Mouse (Mus musculus) embryonic facial prominence, embryonic 10.5 days (tissue): ENCODE results near the gene March1. TPM values are rescaled to one million over a fixed set of nuclear protein-coding genes. Genes with fewer than 3 reads are reported as not detected.

Source experiments
- DNase-seq: peaks from one replicate; pipeline ENCODE4 v3.0.0-alpha.2; 2017; ENCODE audit warnings: low spot score
- H3K27ac ChIP-seq: fragments of 300-500 bp; sonication (generic); replicated peaks from 2 replicates; pipeline ENCODE4 v1.5.1; 2016; ENCODE audit warnings: mild to moderate bottlenecking
- H3K27me3 ChIP-seq: fragments of 300-500 bp; sonication (generic); replicated peaks from 2 replicates; pipeline ENCODE4 v1.6.1; 2016; ENCODE audit warnings: low read depth, mild to moderate bottlenecking; ENCODE audit not compliant: poor library complexity, severe bottlenecking
- H3K36me3 ChIP-seq: fragments of 300-500 bp; sonication (generic); replicated peaks from 2 replicates; pipeline ENCODE4 v1.6.1; 2016; ENCODE audit warnings: mild to moderate bottlenecking, moderate library complexity
- H3K4me1 ChIP-seq: fragments of 300-500 bp; sonication (generic); 2 replicates; pipeline ENCODE4 v1.6.1; 2016
- H3K4me3 ChIP-seq: fragments of 300-500 bp; sonication (generic); 2 replicates; pipeline ENCODE4 v1.5.1; 2016; ENCODE audit warnings: mild to moderate bottlenecking, moderate library complexity
- H3K9me3 ChIP-seq: fragments of 300-500 bp; sonication (generic); 2 replicates; pipeline ENCODE4 v1.6.1; 2016; ENCODE audit warnings: mild to moderate bottlenecking
- WGBS: fragments of 180-500 bp; shearing (Covaris S2); methylation state at CpG from one replicate; pipeline ENCODE4 v1.1.7; 2016; 5-methylcytosine and 5-hydroxymethylcytosine counted together
- polyA plus RNA-seq: library from polyadenylated mRNA; unstranded; fragments of >200 nt; fragmentation: Nextera tagmentation; extraction: Ambion mirVana; gene quantifications from 2 replicates; pipeline ENCODE4 v1.2.1, GENCODE M21; 2016

Gene March1
- polyA plus RNA-seq, 1 experiment from 2014 or later: 0.51 TPM

DNA sequence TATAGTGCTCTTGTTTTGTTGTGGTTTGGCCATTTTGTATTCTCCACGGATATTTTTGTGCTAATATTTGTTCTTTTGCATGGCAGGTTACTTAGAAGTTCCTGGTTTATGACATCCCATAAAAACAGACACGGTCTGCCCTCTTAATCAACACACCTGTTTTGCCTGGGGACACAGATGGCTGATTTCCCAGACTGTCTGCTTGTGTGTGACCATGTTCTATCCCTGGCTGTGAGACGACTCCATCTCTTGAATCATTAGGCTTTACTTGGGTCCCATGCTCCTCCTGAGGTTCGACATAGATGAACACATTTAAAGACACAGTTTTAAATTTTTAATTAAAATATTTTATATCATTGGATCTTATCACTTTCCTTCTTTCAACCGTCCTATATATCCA lies 163.5 kb downstream of the March1 start:
- Histone ChIP-seq H3K4me3 (no peak overlapping the region), H3K9me3 (no peaks in the 10 kb centered on the region), H3K27ac (no peak overlapping the region), H3K4me1 (no peaks in the 10 kb centered on the region), H3K36me3 (no peaks in the 10 kb centered on the region), H3K27me3 (no peaks in the 10 kb centered on the region)
- no peak for DNase-seq
- WGBS: 77% methylated on average over 5 of the region's 5 CpGs

DNA sequence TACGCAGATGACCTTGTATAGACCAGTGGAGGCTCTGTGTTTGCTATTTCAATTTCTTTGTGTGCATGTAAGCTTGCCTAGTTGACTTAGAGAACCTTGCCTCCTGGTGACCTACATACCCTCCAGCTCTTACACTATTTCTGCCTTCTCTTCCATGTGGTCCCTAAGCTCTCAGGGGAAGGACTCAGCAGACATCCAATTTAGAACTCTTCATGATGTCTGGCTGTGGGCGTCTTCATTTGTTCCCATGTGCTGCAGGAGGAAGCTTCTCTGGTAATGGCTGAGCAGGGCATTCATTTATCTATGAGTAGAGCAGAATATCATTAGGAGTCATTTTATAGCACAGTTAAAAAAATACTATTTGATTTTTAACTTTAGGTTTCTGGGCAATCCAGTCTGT lies 195.3 kb downstream of the March1 start:
- H3K36me3 ChIP-seq: no peaks in the 10 kb centered on the region
- H3K27me3 ChIP-seq: no peaks in the 10 kb centered on the region
- no peaks in the 10 kb centered on the region for H3K4me1 ChIP-seq
- H3K9me3 ChIP-seq: no peaks in the 10 kb centered on the region
- no peak for DNase-seq
- WGBS: 83% methylated on average over 2 of the region's 2 CpGs
- H3K27ac ChIP-seq: no peak overlapping the region
- no peak overlapping the region for H3K4me3 ChIP-seq

DNA sequence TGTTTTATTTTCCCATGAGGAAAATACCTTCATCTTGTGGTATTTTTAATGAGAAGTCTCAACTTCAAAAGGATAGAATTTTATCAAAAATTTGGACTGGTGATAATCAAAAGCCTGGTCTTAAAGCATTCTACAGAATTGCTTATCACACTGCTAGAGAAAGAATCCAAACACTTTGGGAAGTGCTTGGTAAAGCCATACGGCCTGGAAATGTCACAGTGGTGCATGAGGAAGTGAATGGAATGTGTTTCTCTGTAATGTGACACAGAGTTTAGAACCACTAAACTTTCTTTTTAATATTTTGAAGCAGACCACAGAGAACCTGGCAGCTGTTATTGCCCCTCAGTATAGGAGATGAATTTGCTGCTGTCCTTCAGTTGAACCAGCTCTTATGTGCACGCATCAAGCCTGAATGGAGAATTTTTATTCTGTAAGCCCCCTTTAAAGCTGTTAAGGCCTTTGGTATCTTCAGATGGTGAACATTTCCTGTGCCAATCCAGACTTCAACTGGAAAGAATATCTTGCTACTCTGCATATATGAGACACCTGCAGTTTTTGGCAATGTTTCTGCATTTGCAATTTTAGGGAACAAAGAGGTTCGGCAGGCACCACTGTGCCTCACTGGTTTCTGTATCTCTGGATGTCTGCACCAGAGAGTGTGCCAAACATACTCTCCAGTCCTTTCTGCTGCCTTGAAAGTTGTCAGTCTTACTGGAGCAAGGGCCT lies 304.8 kb downstream of the March1 start:
- Histone ChIP-seq H3K36me3 (no peaks in the 10 kb centered on the region), H3K27ac (no peak overlapping the region), H3K27me3 (no peaks in the 10 kb centered on the region), H3K9me3 (0 out of 2 replicates have a peak, but pooled peaks cover 3% of the 10 kb centered on the region), H3K4me3 (no peak overlapping the region), H3K4me1 (no peaks in the 10 kb centered on the region)
- WGBS: 88% methylated on average over 3 of the region's 3 CpGs
- no peak for DNase-seq

DNA sequence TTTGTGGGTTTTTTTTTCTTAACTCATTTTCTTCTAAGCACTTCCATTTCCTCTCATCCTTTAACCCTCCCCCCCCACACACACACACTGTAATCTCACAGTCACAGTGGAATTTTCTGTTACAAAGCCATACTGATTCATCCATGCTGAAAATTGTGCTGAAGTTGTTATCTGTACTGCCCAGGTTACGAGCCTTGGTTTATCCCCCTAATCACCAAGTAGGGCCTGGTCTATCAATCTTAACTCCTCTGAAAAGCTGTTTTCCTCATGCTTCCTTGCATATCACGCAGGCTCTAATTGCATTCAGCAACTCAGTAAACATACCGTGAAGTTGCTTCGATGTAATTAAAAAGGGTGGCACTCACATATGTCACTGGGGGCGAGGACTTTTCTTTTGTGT lies 339.2 kb downstream of the March1 start:
- Histone ChIP-seq H3K36me3 (no peaks in the 10 kb centered on the region), H3K4me3 (no peak overlapping the region), H3K27me3 (no peaks in the 10 kb centered on the region), H3K27ac (no peak overlapping the region), H3K9me3 (no peaks in the 10 kb centered on the region), H3K4me1 (no peaks in the 10 kb centered on the region)
- no peak for DNase-seq
- 42% methylated on average over 5 of the region's 5 CpGs for WGBS

DNA sequence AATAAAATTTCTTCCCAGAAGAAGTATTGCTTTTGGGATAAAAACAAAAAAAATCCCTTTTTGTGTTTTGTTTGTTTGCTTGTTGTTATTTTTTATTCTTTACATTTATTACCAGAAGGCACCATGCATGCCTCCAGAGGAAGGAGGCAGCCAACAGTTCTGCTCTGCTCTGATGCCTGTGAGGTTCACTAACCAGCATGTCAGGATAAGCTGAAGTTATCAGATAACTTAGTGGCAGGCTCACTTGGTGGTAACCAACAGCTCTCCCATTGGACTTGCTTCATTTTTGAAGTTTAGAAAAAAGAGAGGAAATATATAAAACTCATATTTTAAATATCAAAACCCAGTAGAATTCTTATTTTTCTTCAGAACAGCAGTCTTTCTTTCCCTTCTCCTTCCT lies 339.8 kb downstream of the March1 start:
- Histone ChIP-seq H3K9me3 (no peaks in the 10 kb centered on the region), H3K27ac (no peak overlapping the region), H3K4me3 (no peak overlapping the region), H3K27me3 (no peaks in the 10 kb centered on the region), H3K4me1 (no peaks in the 10 kb centered on the region), H3K36me3 (no peaks in the 10 kb centered on the region)
- DNase-seq: no peak

DNA sequence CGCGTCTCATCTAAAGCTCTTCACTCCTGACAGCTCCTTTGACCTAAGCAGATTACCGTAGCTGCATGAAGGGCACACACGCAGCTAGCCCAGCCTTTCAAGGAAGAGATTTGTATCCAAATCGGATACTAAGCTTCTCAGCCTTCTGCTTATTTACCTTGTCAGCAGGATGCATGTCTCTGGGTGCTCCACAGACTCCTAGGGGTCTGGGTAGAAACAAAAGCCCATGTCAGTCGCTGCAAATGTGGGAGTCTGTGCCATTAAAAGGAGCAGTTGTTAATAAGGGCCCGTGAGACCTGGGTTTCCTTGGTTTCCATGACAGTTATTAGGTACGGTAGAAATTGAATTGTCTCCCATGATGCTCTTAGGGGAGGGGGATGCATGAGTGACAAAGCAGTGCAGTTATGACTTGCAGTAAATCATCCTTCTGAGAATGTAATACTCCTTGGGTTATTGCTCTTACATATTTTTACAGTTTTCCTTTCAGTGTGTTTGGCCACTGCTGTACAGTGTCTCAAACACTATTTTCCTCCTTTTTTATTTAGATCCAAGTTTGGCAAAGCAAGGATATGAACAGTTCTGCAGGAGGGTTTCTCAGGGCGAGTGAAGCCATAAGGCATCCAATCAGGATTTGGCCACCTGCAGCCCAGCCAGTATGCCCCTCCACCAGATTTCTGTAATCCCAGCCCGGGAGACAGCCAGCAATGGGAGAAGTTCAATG lies 349.0 kb downstream of the March1 start:
- Histone ChIP-seq H3K36me3 (no peaks in the 10 kb centered on the region), H3K4me1 (peaks cover 11% of the 10 kb centered on the region), H3K4me3 (peak overlapping the region; percentile 25; the same call in 1 of the 2 replicates), H3K9me3 (no peaks in the 10 kb centered on the region), H3K27ac (no peak overlapping the region), H3K27me3 (no peaks in the 10 kb centered on the region)
- DNase-seq: no peak
- WGBS: 5% methylated on average over 10 of the region's 10 CpGs

DNA sequence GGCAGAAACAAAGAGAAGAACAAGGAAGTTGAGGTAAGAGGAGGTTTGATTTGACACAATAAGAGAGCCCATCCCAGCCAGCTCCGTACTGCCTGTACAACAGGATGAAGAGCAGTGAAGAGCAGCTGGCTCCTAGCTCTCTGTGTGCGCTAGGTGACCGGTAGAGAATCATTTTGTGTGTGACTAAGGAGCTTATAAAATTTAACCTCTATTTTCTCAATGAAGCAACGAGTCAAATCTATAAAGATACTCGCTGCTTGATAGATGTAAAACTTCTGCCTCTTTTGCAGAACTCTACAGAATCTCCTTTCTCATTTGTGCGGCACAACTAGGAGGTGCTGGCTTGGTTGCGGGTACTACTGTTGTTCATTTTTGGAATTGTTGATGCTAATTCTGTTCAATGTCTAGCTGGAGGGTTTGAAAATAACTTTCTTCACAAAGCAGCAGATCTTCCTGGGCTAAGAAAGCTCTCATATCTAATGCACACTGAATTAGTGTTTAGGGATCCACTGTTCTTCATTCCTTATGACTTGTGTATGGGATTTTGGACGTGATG lies 349.6 kb downstream of the March1 start:
- no peak overlapping the region for H3K27ac ChIP-seq
- 64% methylated on average over 8 of the region's 8 CpGs for WGBS
- peaks cover 11% of the 10 kb centered on the region for H3K4me1 ChIP-seq
- H3K27me3 ChIP-seq: no peaks in the 10 kb centered on the region
- no peak for DNase-seq
- no peaks in the 10 kb centered on the region for H3K9me3 ChIP-seq
- H3K36me3 ChIP-seq: no peaks in the 10 kb centered on the region
- no peak overlapping the region for H3K4me3 ChIP-seq

DNA sequence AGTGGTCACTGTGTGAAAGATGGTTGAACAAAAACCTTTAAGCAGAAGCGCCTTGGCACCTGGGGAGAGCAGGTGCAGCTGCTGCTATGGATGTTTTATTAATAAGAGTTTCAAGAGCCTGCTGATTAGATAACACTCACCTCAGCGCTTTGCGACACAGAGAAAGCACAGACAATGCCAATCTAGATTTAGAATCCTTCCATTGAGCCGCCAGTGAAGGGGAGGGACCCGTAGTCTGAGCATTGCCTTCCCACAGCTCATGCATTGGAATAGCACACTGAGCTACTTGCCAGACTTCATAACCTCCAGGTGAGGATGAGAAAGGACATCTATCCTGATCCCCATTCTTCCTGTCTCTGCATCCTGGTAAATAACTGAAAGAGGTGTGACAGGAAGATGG lies 359.2 kb downstream of the March1 start:
- DNase-seq: no peak
- 79% methylated on average over 5 of the region's 5 CpGs for WGBS

DNA sequence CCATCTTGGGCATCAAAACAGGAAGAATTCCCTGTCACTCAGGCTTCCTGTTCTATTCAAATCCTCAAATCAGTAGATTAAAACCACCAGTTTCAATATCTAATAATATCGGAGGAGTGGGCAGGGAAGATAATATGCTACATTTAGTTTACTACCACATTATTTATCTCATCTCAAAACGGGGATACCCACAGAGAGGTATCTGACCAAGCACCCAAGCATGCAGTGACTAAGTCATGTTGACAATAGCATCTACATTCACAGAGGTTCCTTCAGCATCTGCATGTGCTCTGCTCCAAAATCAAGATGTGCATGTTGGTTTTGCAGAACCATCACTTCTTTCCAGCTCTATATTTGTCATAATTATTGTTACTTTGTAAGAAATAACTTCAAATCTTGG lies 364.3 kb downstream of the March1 start:
- 79% methylated on average over 2 of the region's 2 CpGs for WGBS
- Histone ChIP-seq H3K36me3 (no peaks in the 10 kb centered on the region), H3K4me1 (no peaks in the 10 kb centered on the region), H3K27me3 (no peaks in the 10 kb centered on the region), H3K27ac (no peak overlapping the region), H3K4me3 (no peak overlapping the region), H3K9me3 (no peaks in the 10 kb centered on the region)
- no peak for DNase-seq

More for the DNA sequence above, 359.2 kb downstream of the March1 start:
- Histone ChIP-seq H3K9me3 (no peaks in the 10 kb centered on the region), H3K27ac (no peak overlapping the region), H3K4me3 (no peak overlapping the region), H3K27me3 (no peaks in the 10 kb centered on the region), H3K36me3 (no peaks in the 10 kb centered on the region), H3K4me1 (no peaks in the 10 kb centered on the region)

DNA sequence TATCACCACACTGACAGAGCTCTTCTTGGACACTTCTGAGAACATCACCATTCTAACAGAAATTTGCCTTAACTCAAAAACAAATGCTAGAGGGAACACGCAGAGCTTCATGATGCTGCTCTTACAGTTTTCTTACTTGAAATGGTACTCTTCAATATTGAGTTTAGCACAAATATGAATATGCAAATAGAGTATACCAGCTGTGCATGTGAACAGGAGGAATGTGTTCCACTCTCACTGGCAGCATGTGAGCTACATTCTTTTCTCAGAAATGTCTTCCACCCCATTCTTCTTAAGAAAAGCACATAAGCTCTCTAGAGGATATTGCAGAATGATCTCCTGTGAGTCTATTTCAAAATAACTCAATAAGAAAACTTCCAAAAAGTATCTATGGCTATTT lies 370.0 kb downstream of the March1 start:
- 91% methylated on average over 1 of the region's 1 CpGs for WGBS
- H3K36me3 ChIP-seq: no peaks in the 10 kb centered on the region
- H3K9me3 ChIP-seq: no peaks in the 10 kb centered on the region
- no peak for DNase-seq
- no peak overlapping the region for H3K4me3 ChIP-seq
- H3K27me3 ChIP-seq: no peaks in the 10 kb centered on the region
- H3K27ac ChIP-seq: no peak overlapping the region
- no peaks in the 10 kb centered on the region for H3K4me1 ChIP-seq

DNA sequence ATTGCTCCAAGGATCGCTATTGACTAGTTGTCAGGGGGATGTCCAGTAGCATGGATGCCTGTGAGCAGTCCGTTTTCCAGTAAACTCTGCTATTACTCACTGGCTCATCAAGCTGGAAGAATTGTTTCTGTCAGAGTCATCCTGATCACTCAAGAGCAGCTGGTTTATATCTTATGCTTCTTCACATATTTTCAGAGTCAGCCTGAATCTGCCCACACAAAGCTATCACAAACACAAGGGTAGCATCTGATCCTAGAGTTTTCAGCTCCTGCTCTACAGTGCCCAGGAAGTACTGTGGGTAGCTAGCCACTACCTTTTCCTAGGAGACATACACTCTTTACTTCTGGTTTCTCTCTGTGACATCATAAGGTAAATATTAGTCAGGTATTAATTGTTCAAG lies 405.1 kb downstream of the March1 start:
- Histone ChIP-seq H3K36me3 (no peaks in the 10 kb centered on the region), H3K27me3 (no peaks in the 10 kb centered on the region), H3K4me1 (no peaks in the 10 kb centered on the region), H3K27ac (no peak overlapping the region), H3K4me3 (no peak overlapping the region), H3K9me3 (no peaks in the 10 kb centered on the region)
- WGBS: 90% methylated on average over 2 of the region's 2 CpGs
- DNase-seq: no peak

DNA sequence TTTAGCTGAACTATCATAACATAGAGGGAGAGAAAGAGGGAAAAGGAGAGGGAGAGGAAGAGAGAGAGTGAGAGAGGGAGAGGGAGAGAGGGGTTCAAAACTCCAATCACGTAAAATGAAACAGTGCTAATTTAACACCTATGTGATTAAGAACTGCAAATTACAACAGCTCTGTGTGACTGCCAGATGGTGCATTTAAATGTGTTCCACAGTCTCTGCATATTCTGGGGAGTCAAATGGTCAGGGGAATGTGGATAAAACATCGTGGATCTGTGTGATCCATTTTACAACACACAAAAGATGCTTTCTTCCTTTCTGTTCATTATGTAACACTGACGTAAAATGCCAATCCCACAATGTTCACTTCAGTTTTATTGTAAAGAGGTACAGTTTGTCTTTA lies 416.0 kb downstream of the March1 start:
- Histone ChIP-seq H3K36me3 (no peaks in the 10 kb centered on the region), H3K4me3 (no peak overlapping the region), H3K9me3 (no peaks in the 10 kb centered on the region), H3K4me1 (no peaks in the 10 kb centered on the region), H3K27me3 (no peaks in the 10 kb centered on the region), H3K27ac (no peak overlapping the region)
- 86% methylated on average over 3 of the region's 3 CpGs for WGBS
- DNase-seq: no peak

DNA sequence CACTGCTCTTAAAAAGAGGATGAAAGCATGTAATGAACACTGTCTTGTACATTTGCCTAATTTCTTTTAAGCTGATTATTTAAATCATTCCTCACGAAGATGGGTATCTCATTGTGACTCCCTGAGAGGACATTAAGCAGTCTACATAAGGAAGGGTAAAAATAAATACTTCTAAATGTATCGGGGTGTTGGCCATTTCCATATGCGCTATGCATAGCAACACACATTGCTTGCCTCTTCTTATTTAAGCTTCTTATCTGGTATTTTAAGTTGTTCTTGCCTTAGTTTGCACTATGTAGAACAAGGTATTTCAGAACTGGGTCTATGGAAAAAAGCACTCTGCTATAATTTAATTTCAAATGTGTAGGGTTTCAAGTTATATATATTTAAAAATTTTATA lies 416.7 kb downstream of the March1 start:
- Histone ChIP-seq H3K36me3 (no peaks in the 10 kb centered on the region), H3K4me3 (no peak overlapping the region), H3K4me1 (no peaks in the 10 kb centered on the region), H3K27ac (no peak overlapping the region), H3K9me3 (no peaks in the 10 kb centered on the region), H3K27me3 (no peaks in the 10 kb centered on the region)
- WGBS: 91% methylated on average over 3 of the region's 3 CpGs
- no peak for DNase-seq
